Mouse (Mus musculus) myocyte (in vitro differentiated cells): Measurements from ENCODE around the gene Smyd3. TPM values are rescaled to one million over a fixed set of nuclear protein-coding genes. Genes with fewer than 3 reads are reported as not detected.

Experiments
- H3K27me3 ChIP-seq: one replicate; pipeline ENCODE4 v1.6.1; 2011; ENCODE audit not compliant: control insufficient read depth, insufficient read depth, insufficient read length
- H3K36me3 ChIP-seq: one replicate; pipeline ENCODE4 v1.6.1; 2011; ENCODE audit not compliant: control insufficient read depth, insufficient read depth
- H3K4me2 ChIP-seq: one replicate; pipeline ENCODE4 v1.6.1; 2011; ENCODE audit warnings: low read depth, control low read depth
- H3K4me3 ChIP-seq: one replicate; pipeline ENCODE4 v1.5.1; 2011; ENCODE audit warnings: mild to moderate bottlenecking, control low read depth, moderate library complexity
- H3K79me2 ChIP-seq: one replicate; pipeline ENCODE4 v1.6.1; 2011; ENCODE audit not compliant: control insufficient read depth, insufficient read depth
- H3ac ChIP-seq: one replicate; pipeline ENCODE4 v1.6.1; 2011; ENCODE audit not compliant: control insufficient read depth, insufficient read length
- CEBPB ChIP-seq: IDR thresholded peaks from 2 replicates; pipeline ENCODE4 v1.6.1; 2011; ENCODE audit warnings: mild to moderate bottlenecking, moderate library complexity; ENCODE audit not compliant: poor library complexity, insufficient read depth, severe bottlenecking
- E2F4 ChIP-seq: IDR thresholded peaks from one replicate; pipeline ENCODE4 v1.6.1; 2011; ENCODE audit warnings: mild to moderate bottlenecking, control low read depth, moderate library complexity; ENCODE audit not compliant: insufficient read depth
- MAX ChIP-seq: IDR thresholded peaks from one replicate; pipeline ENCODE4 v1.6.1; 2011; ENCODE audit warnings: low read depth, mild to moderate bottlenecking, control low read depth
- MYOD1 ChIP-seq, 3 experiments: IDR thresholded peaks; one replicate each; pipeline ENCODE4 v1.6.1; 2011; ENCODE audit warnings: control low read depth in 2 of 3, low read depth in 2 of 3, mild to moderate bottlenecking in 2 of 3, moderate library complexity in 1 of 3; ENCODE audit not compliant: insufficient read length in 2 of 3, control insufficient read depth in 1 of 3
- MYOG ChIP-seq, 3 experiments: IDR thresholded peaks; one replicate each; pipeline ENCODE4 v1.6.1; 2011; ENCODE audit warnings: control low read depth in 2 of 3, low read depth in 2 of 3, mild to moderate bottlenecking in 2 of 3; ENCODE audit not compliant: insufficient read length in 2 of 3, control insufficient read depth in 1 of 3, insufficient read depth in 1 of 3
- POLR2A ChIP-seq: IDR thresholded peaks from one replicate; pipeline ENCODE4 v1.6.1; 2011; ENCODE audit warnings: low read depth, mild to moderate bottlenecking, control low read depth, moderate library complexity; ENCODE audit not compliant: insufficient read length
- POLR2AphosphoS2 ChIP-seq: IDR thresholded peaks from one replicate; pipeline ENCODE4 v1.6.1; 2011; ENCODE audit warnings: low read depth, control low read depth; ENCODE audit not compliant: insufficient read length
- REST ChIP-seq: IDR thresholded peaks from one replicate; pipeline ENCODE4 v1.6.1; 2011; ENCODE audit warnings: mild to moderate bottlenecking, control low read depth, moderate library complexity; ENCODE audit not compliant: insufficient read depth, insufficient read length
- SRF ChIP-seq: IDR thresholded peaks from one replicate; pipeline ENCODE4 v1.6.1; 2011; ENCODE audit warnings: low read depth; ENCODE audit not compliant: control insufficient read depth, insufficient read length
- TCF12 ChIP-seq: IDR thresholded peaks from one replicate; pipeline ENCODE4 v1.6.1; 2011; ENCODE audit warnings: mild to moderate bottlenecking, control low read depth; ENCODE audit not compliant: poor library complexity, insufficient read depth, severe bottlenecking
- TCF3 ChIP-seq: IDR thresholded peaks from one replicate; pipeline ENCODE4 v1.6.1; 2011; ENCODE audit warnings: low read depth, control low read depth; ENCODE audit not compliant: insufficient read length
- USF1 ChIP-seq: IDR thresholded peaks from one replicate; pipeline ENCODE4 v1.6.1; 2011; ENCODE audit warnings: low read depth, mild to moderate bottlenecking, control low read depth, moderate library complexity
- polyA plus RNA-seq: library from polyadenylated mRNA; unstranded; fragments of >200 nt; fragmentation: generic; extraction: Trizol; gene quantifications from one replicate; pipeline ENCODE4 v1.2.1, GENCODE M21; 2012; ENCODE audit warnings: missing spikeins

The Smyd3 gene
- polyA plus RNA-seq, 1 experiment = 22.7 TPM

DNA sequence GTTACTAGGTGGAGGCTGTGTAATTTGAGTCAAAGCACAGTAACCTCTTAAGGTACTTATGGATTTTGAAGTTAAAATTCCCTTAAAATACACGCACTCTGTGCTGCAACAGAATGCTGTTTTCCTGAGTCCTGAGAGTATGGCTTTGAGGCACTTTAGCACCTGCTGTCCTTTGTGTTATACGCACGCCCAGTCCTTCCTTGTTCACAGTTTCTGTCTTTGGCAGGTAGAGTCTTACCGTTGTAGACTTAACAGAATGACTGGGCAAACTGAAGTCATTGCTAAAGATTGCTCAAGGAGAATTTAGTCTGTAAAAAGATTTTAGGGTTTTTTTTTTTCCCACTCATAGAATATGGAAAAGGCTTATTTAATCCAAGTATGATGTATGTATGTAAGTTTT is 34.1 kb upstream of the Smyd3 start:
- TF ChIP-seq REST (no peak), MYOG (IDR thresholded peaks at IDR 0.05; ENCODE audit: control insufficient read depth in 1 of 3, insufficient read depth in 1 of 3, insufficient read length in 2 of 3, low read depth in 2 of 3) (no peak), CEBPB (no peak), SRF (no peak), USF1 (no peak), TCF12 (no peak), MAX (no peak), MYOD1 (IDR thresholded peaks at IDR 0.05; ENCODE audit: control insufficient read depth in 1 of 3, insufficient read length in 2 of 3, low read depth in 2 of 3) (no peak), E2F4 (no peak), TCF3 (no peak), POLR2A (no peak), POLR2AphosphoS2 (no peak)
- Histone ChIP-seq H3K4me2 (no peak overlapping the region), H3K4me3 (no peak overlapping the region), H3K27me3 (no peaks in the 10 kb centered on the region), H3K36me3 (no peaks in the 10 kb centered on the region), H3K79me2 (peaks cover 30% of the 10 kb centered on the region), H3ac (no peak overlapping the region)

DNA sequence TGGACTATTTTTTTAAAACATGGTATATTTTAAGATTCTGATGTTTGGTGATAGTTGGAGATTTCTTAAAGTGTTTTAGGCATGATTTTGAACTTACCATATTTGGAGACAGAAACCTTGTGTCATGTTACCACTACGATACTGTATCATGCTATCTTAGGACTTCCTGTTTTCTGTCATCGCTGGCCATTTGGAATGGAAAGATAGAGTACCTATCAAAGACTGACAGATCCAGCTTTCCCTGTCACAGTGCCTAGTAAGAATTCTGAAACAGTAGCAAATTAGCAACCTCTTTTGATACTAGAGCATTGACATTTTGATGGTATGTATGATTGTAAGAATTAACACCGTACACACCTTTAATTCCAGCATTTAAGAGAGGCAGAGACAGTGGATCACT is 33.5 kb upstream of the Smyd3 start:
- Histone ChIP-seq H3K4me2 (no peak overlapping the region), H3K4me3 (no peak overlapping the region), H3K27me3 (no peaks in the 10 kb centered on the region), H3K79me2 (peaks cover 27% of the 10 kb centered on the region), H3ac (no peak overlapping the region), H3K36me3 (no peaks in the 10 kb centered on the region)
- TF ChIP-seq MAX (no peak), POLR2AphosphoS2 (no peak)

DNA sequence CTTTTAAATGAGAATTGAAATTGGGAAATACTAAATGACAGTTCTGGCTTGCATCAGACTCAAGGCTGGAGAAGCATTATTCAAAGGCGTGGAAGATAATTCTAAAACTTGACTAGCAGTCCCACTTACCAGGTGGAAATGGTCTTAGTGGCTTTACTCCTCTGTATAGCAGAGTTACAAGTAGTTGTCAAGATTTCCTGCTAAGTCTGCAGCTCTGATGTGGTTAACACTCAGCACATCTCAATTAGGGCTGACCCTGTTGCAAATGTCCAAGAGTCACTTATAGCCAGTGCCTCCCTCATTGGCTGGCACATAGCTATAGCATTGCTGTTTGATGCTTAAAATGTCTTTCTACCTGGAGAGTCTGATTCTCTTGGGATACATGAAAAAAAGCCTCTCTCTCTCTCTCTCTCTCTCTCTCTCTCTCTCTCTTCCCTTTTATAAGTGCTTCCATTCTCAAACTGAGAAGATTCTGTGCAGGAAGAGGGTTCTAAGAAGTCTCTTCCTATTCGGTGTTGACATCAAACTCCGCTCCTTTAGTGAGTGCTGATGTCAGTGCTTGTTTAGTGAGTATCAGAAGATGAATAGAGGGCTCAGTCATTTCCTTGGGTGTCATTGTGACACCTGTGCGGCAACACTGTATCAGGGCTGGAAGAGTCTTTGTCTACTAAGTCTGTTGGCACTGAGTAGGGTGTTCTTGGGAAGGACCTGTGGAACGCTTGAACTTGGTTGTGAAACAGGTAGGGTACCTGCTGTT is 31.3 kb upstream of the Smyd3 start:
- peaks cover 41% of the 10 kb centered on the region for H3K79me2 ChIP-seq
- H3K4me2 ChIP-seq = no peak overlapping the region
- H3ac ChIP-seq = no peak overlapping the region
- TF ChIP-seq SRF = no peak
- no peak for TF ChIP-seq MYOG (IDR thresholded peaks at IDR 0.05; ENCODE audit: control insufficient read depth in 1 of 3, insufficient read depth in 1 of 3, insufficient read length in 2 of 3, low read depth in 2 of 3)
- no peak for TF ChIP-seq MAX
- no peak for TF ChIP-seq USF1
- TF ChIP-seq POLR2A = no peak
- H3K36me3 ChIP-seq = no peaks in the 10 kb centered on the region
- no peak overlapping the region for H3K4me3 ChIP-seq
- H3K27me3 ChIP-seq = no peaks in the 10 kb centered on the region

DNA sequence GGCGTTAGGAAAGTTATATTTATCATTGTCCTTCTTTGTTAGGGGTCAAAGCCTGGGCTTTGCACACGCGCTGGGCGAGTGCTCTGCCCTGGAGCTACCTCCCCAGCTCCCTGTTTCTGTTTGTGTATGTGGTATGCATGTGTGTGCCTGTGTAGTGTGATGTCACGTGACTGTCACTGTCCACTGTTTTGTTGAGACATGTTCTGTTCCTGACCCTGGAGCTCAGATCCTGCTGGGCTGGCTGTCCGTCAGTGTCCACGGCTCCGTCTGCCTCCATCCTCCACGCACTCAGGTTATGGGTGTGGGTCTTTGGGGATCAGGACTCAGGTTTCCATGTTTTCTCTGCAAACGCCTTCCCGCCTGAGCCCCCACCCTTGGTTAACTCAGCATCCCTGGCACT is 30.4 kb upstream of the Smyd3 start:
- Histone ChIP-seq H3K4me3 (peak overlapping the region; percentile 60), H3K79me2 (peaks cover 45% of the 10 kb centered on the region), H3K36me3 (peaks cover 5% of the 10 kb centered on the region), H3K27me3 (no peaks in the 10 kb centered on the region), H3ac (no peak overlapping the region), H3K4me2 (peak overlapping the region; percentile 15)
- TF ChIP-seq TCF3 = no peak
- no peak for TF ChIP-seq SRF
- no peak for TF ChIP-seq CEBPB
- TF ChIP-seq REST = no peak
- TF ChIP-seq USF1 = no peak
- TF ChIP-seq MYOD1 (IDR thresholded peaks at IDR 0.05; ENCODE audit: control insufficient read depth in 1 of 3, insufficient read length in 2 of 3, low read depth in 2 of 3) = no peak
- no peak for TF ChIP-seq MAX
- no peak for TF ChIP-seq POLR2AphosphoS2
- no peak for TF ChIP-seq POLR2A

DNA sequence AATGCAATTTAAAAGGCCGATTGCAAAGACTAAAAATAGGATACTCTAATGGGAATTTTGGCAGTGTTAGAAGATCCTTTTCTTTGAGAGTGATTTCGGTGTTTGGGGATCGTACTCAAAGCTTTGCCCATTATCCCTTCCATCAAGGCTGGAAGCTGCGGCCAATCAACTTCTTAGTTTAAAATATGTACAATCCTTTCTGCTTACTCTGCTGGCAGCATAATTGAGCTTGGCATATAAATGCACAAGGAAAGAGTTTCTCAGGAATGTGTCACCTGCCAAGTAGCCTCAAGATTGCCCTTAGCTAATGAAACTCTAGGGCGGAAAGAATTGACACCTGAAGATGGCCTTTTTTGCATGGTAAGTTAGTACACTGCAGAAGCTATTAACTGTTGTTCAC is 29.3 kb upstream of the Smyd3 start:
- TF ChIP-seq E2F4 (no peak), MYOD1 (IDR thresholded peaks at IDR 0.05; ENCODE audit: control insufficient read depth in 1 of 3, insufficient read length in 2 of 3, low read depth in 2 of 3) (no peak), MAX (no peak), TCF12 (no peak), CEBPB (no peak), USF1 (no peak), POLR2AphosphoS2 (no peak), POLR2A (no peak), MYOG (IDR thresholded peaks at IDR 0.05; ENCODE audit: control insufficient read depth in 1 of 3, insufficient read depth in 1 of 3, insufficient read length in 2 of 3, low read depth in 2 of 3) (no peak), REST (no peak), TCF3 (no peak), SRF (no peak)
- H3K4me2 ChIP-seq = peak overlapping the region; percentile 77
- H3K4me3 ChIP-seq = peak overlapping the region; percentile 60
- H3K36me3 ChIP-seq = peaks cover 5% of the 10 kb centered on the region
- no peaks in the 10 kb centered on the region for H3K27me3 ChIP-seq
- H3K79me2 ChIP-seq = peaks cover 45% of the 10 kb centered on the region
- no peak overlapping the region for H3ac ChIP-seq
